Mouse (Mus musculus) stomach, postnatal 0 days (tissue): ENCODE results near the gene Sec14l1.

Source experiments
- CTCF ChIP-seq: IDR thresholded peaks from 2 replicates; pipeline ENCODE4 v1.5.1; 2016; ENCODE audit warnings: antibody characterized with exemption, low read depth, mild to moderate bottlenecking, moderate library complexity
- EP300 ChIP-seq: optimal IDR thresholded peaks from 2 replicates; pipeline ENCODE3; 2016; ENCODE audit warnings: antibody characterized with exemption

DNA sequence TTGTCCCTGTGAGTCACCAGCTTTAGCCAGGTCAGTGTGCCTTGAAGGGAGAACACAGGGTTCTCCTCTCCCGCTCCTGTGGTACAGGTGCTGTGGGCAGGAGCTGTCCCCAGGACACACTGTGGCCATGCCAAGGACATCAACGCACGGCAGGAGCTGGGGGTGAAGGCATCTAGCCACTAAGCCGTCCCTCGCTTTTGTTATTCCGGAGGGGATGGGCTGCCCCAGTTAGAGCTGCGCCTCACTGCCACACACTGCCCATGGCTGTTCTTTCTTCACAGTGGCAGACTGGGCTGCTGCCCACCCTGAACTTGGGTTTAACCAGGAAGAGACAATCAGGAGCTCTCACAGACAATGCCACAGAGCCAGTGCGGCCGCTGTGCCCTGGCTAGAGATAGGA lies 48.1 kb downstream of the Sec14l1 start:
- TF ChIP-seq CTCF = no peak
- TF ChIP-seq EP300 = no peak
